Mouse (Mus musculus) bone marrow, adult 2 months (tissue): ENCODE data around the gene Vmn2r19.

ENCODE experiments used
- CTCF ChIP-seq: fragments of 200-500 bp; IDR thresholded peaks from 2 replicates; pipeline ENCODE4 v1.5.1; 2011; ENCODE audit warnings: low read length, control low read depth; ENCODE audit not compliant: control insufficient read depth, insufficient read depth
- POLR2A ChIP-seq: fragments of 200-500 bp; IDR thresholded peaks from 2 replicates; pipeline ENCODE4 v1.6.1; 2011; ENCODE audit warnings: low read depth, mild to moderate bottlenecking, control low read depth, low read length, borderline replicate concordance; ENCODE audit not compliant: control insufficient read depth

DNA sequence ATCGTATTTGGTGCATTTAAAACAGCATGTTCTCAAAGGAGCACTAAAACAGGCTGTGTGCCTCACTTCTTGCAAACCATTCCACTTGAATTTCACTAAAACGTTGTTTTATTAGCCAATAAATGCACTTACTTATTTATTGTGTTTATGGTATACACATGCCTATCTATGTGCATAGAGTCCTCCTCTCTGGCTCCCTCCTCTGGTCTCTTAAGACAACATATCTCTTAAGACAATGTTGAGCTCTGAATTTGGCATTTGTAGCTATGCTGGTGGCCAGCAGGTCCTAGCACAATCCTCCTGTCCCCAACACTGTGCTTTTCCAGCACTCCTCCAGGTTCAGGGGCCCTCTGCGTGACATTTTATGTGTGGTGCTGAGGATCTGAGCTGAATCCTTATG is 49.2 kb upstream of the Vmn2r19 start:
- TF ChIP-seq CTCF (no peak), POLR2A (no peak)
